Comparison of ENCODE assay signal across 10 mouse cellular contexts in the genomic region with DNA sequence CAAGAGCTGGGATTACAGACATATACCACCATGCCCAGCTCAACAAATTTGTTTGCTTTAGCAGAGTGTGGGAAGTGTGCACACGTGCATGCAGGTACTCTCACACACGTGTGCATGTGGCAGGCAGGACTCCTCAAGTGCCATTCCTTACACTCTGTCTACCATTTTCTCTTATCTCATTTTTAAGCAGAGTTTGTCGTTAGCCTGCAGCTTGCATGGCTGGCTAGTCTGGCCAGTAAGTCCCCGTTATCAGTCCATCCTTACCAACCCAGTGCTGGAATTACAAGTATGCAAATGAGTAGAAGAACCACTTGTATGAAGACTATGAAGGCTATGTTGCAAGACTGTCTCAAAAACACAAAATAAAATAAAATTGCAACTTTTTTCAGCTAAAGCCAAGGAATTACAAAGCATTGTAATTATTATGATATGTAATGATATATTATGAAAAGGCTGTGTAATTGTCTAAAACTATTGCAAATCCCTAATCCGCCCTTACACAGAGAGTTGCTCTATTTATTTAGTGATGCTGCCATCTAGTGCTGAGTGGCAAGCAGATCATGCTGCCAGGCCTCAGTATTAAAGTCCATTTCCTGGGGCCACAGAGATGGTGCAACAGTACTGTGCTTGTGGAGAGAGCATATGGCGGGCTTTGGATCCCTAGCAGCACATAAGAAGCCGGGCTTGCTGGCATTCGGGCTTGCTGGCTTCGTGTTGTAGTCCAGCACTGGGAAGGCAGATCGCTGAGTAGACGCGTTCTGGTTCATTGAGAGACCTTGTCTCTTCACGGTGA. TPM values are rescaled to one million over a fixed set of nuclear protein-coding genes. Genes with fewer than 3 reads are reported as not detected.
DNase-seq lines count a peak whose midpoint lies in the region; ATAC-seq and TF ChIP-seq lines count a peak whose summit lies in the region.
"Had no signal": no experiment of that assay in that cellular context is flagged by ENCODE, and none has a peak within 500 bp of the region (broad histone marks: within the 10 kb centered on the region; RNA-seq: fewer than 3 reads in every experiment).

No protein-coding gene starts in this region.

- H3K4me3 ChIP-seq in bone marrow, adult 2 months (replicated peaks; ENCODE audit: control insufficient read depth, low read depth, low read length) = no peak overlapping the region
- H3K4me3 ChIP-seq in embryonic facial prominence, embryonic 14.5 days (ENCODE audit: low read depth, low read length) = no peak overlapping the region
- H3K4me3 ChIP-seq in forebrain, embryonic 12.5 days (replicated peaks) = no peak overlapping the region
- H3K4me3 ChIP-seq: embryonic facial prominence, embryonic 15.5 days; limb, embryonic 13.5 days had no signal

- DNase-seq in layer of hippocampus, postnatal 10 days (ENCODE audit: low spot score in 2 of 2) = peak; percentile 22 to 39
- DNase-seq in layer of hippocampus, adult 8-10 months (ENCODE audit: low spot score in 2 of 2) = no peak
- peak; percentile 48 for DNase-seq in embryonic facial prominence, embryonic 14.5 days (ENCODE audit: low spot score)
- DNase-seq in lung, postnatal 36 days = peak; percentile 45
- no peak for DNase-seq in gastrocnemius, postnatal 36 days
- DNase-seq in left cerebral cortex, postnatal 36 days (ENCODE audit: low spot score in 2 of 2) = no peak

- 77% methylated on average over 13 of the region's 13 CpGs for WGBS in bone marrow, adult 2 months
- WGBS in embryonic facial prominence, embryonic 14.5 days = 87% methylated on average over 13 of the region's 13 CpGs
- 89% methylated on average over 13 of the region's 13 CpGs for WGBS in forebrain, embryonic 12.5 days

- H3K4me1 ChIP-seq in bone marrow, adult 2 months (ENCODE audit: control insufficient read depth, insufficient read depth, low read length) = peaks cover 1% of the 10 kb centered on the region; the same call in 1 of the 2 replicates
- no peaks in the 10 kb centered on the region for H3K4me1 ChIP-seq in embryonic facial prominence, embryonic 14.5 days (ENCODE audit: control insufficient read depth, insufficient read depth, low read length)
- H3K4me1 ChIP-seq in forebrain, embryonic 12.5 days = no peaks in the 10 kb centered on the region
- H3K4me1 ChIP-seq: embryonic facial prominence, embryonic 15.5 days; limb, embryonic 13.5 days had no signal

- 0 out of 2 replicates have a peak, but pooled peaks have one; percentile 6 for TF ChIP-seq CTCF in bone marrow, adult 2 months (IDR thresholded peaks at IDR 0.05; ENCODE audit: control insufficient read depth, insufficient read depth, low read length)

- ATAC-seq in embryonic facial prominence, embryonic 14.5 days (ENCODE audit: low read depth) = no peak
- no peak for ATAC-seq in forebrain, embryonic 12.5 days (ENCODE audit: low FRiP score)

- TF ChIP-seq POLR2A in bone marrow, adult 2 months (IDR thresholded peaks at IDR 0.05; ENCODE audit: borderline replicate concordance, control insufficient read depth, low read depth, low read length) = no peak

- H3K9ac ChIP-seq in embryonic facial prominence, embryonic 14.5 days (ENCODE audit: low read depth, low read length) = no peak overlapping the region
- no peak overlapping the region for H3K9ac ChIP-seq in forebrain, embryonic 12.5 days
- H3K9ac ChIP-seq: embryonic facial prominence, embryonic 15.5 days; limb, embryonic 13.5 days had no signal

- H3K27ac ChIP-seq in bone marrow, adult 2 months (ENCODE audit: control insufficient read depth, insufficient read depth, low read depth, low read length, poor library complexity) = no peak overlapping the region
- no peak overlapping the region for H3K27ac ChIP-seq in embryonic facial prominence, embryonic 14.5 days (replicated peaks; ENCODE audit: low read depth, low read length)
- H3K27ac ChIP-seq in forebrain, embryonic 12.5 days = no peak overlapping the region
- H3K27ac ChIP-seq: embryonic facial prominence, embryonic 15.5 days; limb, embryonic 13.5 days had no signal

- H3K27me3 ChIP-seq in embryonic facial prominence, embryonic 14.5 days (replicated peaks; ENCODE audit: control insufficient read depth, insufficient read depth, low read length) = no peaks in the 10 kb centered on the region
- no peaks in the 10 kb centered on the region for H3K27me3 ChIP-seq in forebrain, embryonic 12.5 days
- H3K27me3 ChIP-seq: embryonic facial prominence, embryonic 15.5 days; limb, embryonic 13.5 days had no signal

- no peaks in the 10 kb centered on the region for H3K9me3 ChIP-seq in embryonic facial prominence, embryonic 14.5 days (ENCODE audit: control insufficient read depth, low read length)
- no peaks in the 10 kb centered on the region for H3K9me3 ChIP-seq in forebrain, embryonic 12.5 days
- H3K9me3 ChIP-seq: embryonic facial prominence, embryonic 15.5 days; limb, embryonic 13.5 days had no signal

- intact Hi-C loops in gastrocnemius, postnatal 36 days (cut with DNase I) = loop anchor here (2.0 kb wide), 1 partner anchor 379 kb away; no protein-coding TSS in a partner anchor
- intact Hi-C loops in left cerebral cortex, postnatal 36 days (cut with DNase I) = loop anchor here (5.0 kb wide), 1 partner anchor 379 kb away; no protein-coding TSS in a partner anchor

- no peak overlapping the region for H3K4me2 ChIP-seq in embryonic facial prominence, embryonic 14.5 days (ENCODE audit: low read depth, low read length)
- H3K4me2 ChIP-seq in forebrain, embryonic 12.5 days = no peak overlapping the region
- H3K4me2 ChIP-seq: embryonic facial prominence, embryonic 15.5 days; limb, embryonic 13.5 days had no signal

- H3K36me3 ChIP-seq in embryonic facial prominence, embryonic 14.5 days (ENCODE audit: control insufficient read depth, insufficient read depth, low read length) = peaks cover 85% of the 10 kb centered on the region
- peaks cover 63% of the 10 kb centered on the region for H3K36me3 ChIP-seq in forebrain, embryonic 12.5 days (replicated peaks)

RNA-seq across cellular contexts. Expression of gene Cacna1d, which starts 24.9 kb away (rescaled TPM):
- 10 to 100 TPM; 50.9 to 52.4 TPM for total RNA-seq in layer of hippocampus, postnatal 10 days (2021)
- 10 to 100 TPM; 42.2 to 55.3 (median 50.8) TPM for total RNA-seq in layer of hippocampus, adult 8-10 months (2022)
- polyA plus RNA-seq in bone marrow, adult 2 months (2011; ENCODE audit: insufficient read depth, insufficient read length, low replicate concordance, missing spikeins) = 0.43 and 1.7 TPM in 2 replicates
- 3.5 and 3.8 TPM in 2 replicates for polyA plus RNA-seq in embryonic facial prominence, embryonic 14.5 days (2014; fragmentation: Nextera tagmentation; extraction: Ambion mirVana)
- total RNA-seq in gastrocnemius, postnatal 36 days (2021) = under 1 TPM; 0.26 to 0.91 TPM
- total RNA-seq in left cerebral cortex, postnatal 36 days (2021) = 10 to 100 TPM; 42.7 to 62.0 TPM
- 1.9 and 2.7 TPM in 2 replicates for polyA plus RNA-seq in forebrain, embryonic 12.5 days (2016; fragmentation: Nextera tagmentation; extraction: Ambion mirVana)

RNA-seq across cellular contexts. Expression of gene Tkt, which starts 32.0 kb away (rescaled TPM):
- total RNA-seq in layer of hippocampus, postnatal 10 days (2021) = 100 to 1,000 TPM; 208 to 226 TPM
- 100 to 1,000 TPM; 171 to 205 (median 194) TPM for total RNA-seq in layer of hippocampus, adult 8-10 months (2022)
- 382 and 665 TPM in 2 replicates for polyA plus RNA-seq in bone marrow, adult 2 months (2011; ENCODE audit: insufficient read depth, insufficient read length, low replicate concordance, missing spikeins)
- polyA plus RNA-seq in embryonic facial prominence, embryonic 14.5 days (2014; fragmentation: Nextera tagmentation; extraction: Ambion mirVana) = 91.9 and 110 TPM in 2 replicates
- total RNA-seq in gastrocnemius, postnatal 36 days (2021) = 10 to 100 TPM in 1 of 2 experiments, 1 to 10 TPM in 1; 9.6 to 13.1 TPM
- 100 to 1,000 TPM; 160 to 179 TPM for total RNA-seq in left cerebral cortex, postnatal 36 days (2021)
- 273 and 274 TPM in 2 replicates for polyA plus RNA-seq in forebrain, embryonic 12.5 days (2016; fragmentation: Nextera tagmentation; extraction: Ambion mirVana)

RNA-seq across cellular contexts. Expression of gene Dcp1a, which starts 36.8 kb away (rescaled TPM):
- total RNA-seq in layer of hippocampus, postnatal 10 days (2021) = 10 to 100 TPM; 19.0 to 20.1 TPM
- 10 to 100 TPM; 21.8 to 25.8 (median 24.7) TPM for total RNA-seq in layer of hippocampus, adult 8-10 months (2022)
- polyA plus RNA-seq in bone marrow, adult 2 months (2011; ENCODE audit: insufficient read depth, insufficient read length, low replicate concordance, missing spikeins) = 5.5 and 16.6 TPM in 2 replicates
- 21.2 and 23.3 TPM in 2 replicates for polyA plus RNA-seq in embryonic facial prominence, embryonic 14.5 days (2014; fragmentation: Nextera tagmentation; extraction: Ambion mirVana)
- total RNA-seq in gastrocnemius, postnatal 36 days (2021) = 1 to 10 TPM; 5.5 to 7.6 TPM
- total RNA-seq in left cerebral cortex, postnatal 36 days (2021) = 10 to 100 TPM; 18.0 to 20.8 TPM
- polyA plus RNA-seq in forebrain, embryonic 12.5 days (2016; fragmentation: Nextera tagmentation; extraction: Ambion mirVana) = 31.5 and 31.7 TPM in 2 replicates

Comparison
In these comparisons a context has a peak if more than half of its experiments do, and no peak if none do; other contexts are left out.
1. DNase-seq: peak in layer of hippocampus, postnatal 10 days (2 of 2), embryonic facial prominence, embryonic 14.5 days (single experiment) and lung, postnatal 36 days (single experiment); none in layer of hippocampus, adult 8-10 months (0 of 2), gastrocnemius, postnatal 36 days (0 of 2) and left cerebral cortex, postnatal 36 days (0 of 2).
2. RNA of gene Cacna1d, which starts 24.9 kb away (total RNA-seq): 42.7 to 62.0 TPM in left cerebral cortex, postnatal 36 days, 42.2 to 55.3 TPM in layer of hippocampus, adult 8-10 months and 50.9 to 52.4 TPM in layer of hippocampus, postnatal 10 days; 0.26 to 0.91 TPM in gastrocnemius, postnatal 36 days; every median in the first group is over 10 times any median in the second.
3. RNA of gene Tkt, which starts 32.0 kb away (total RNA-seq): 208 to 226 TPM in layer of hippocampus, postnatal 10 days, 171 to 205 TPM in layer of hippocampus, adult 8-10 months and 160 to 179 TPM in left cerebral cortex, postnatal 36 days; 9.6 to 13.1 TPM in gastrocnemius, postnatal 36 days; every median in the first group is over 10 times any median in the second.